Mouse (Mus musculus) hindbrain, embryonic 11.5 days (tissue): ENCODE measurements around the gene Crb3. TPM values are rescaled to one million over a fixed set of nuclear protein-coding genes. Genes with fewer than 3 reads are reported as not detected.

Experiments
- ATAC-seq: fragments of 200-750 bp; cut with Nextera tagmentation; 2 replicates; pipeline ENCODE4 v1.8.0; 2017; ENCODE audit warnings: mild to moderate bottlenecking, moderate TSS enrichment, moderate library complexity; ENCODE audit not compliant: low FRiP score
- DNase-seq: peaks from one replicate; pipeline ENCODE4 v3.0.0-alpha.2; 2015; ENCODE audit warnings: low spot score
- H3K27ac ChIP-seq: fragments of 300-500 bp; sonication (generic); 2 replicates; pipeline ENCODE4 v1.5.1; 2014; ENCODE audit warnings: mild to moderate bottlenecking, low read depth, low read length
- H3K27me3 ChIP-seq: fragments of 300-500 bp; sonication (generic); 2 replicates; pipeline ENCODE4 v1.6.1; 2014; ENCODE audit warnings: mild to moderate bottlenecking, low read length, moderate library complexity, mixed read lengths; ENCODE audit not compliant: control insufficient read depth, insufficient read depth
- H3K36me3 ChIP-seq: fragments of 300-500 bp; sonication (generic); 2 replicates; pipeline ENCODE4 v1.6.1; 2014; ENCODE audit warnings: mild to moderate bottlenecking, low read length, moderate library complexity, mixed read lengths; ENCODE audit not compliant: control insufficient read depth, insufficient read depth
- H3K4me1 ChIP-seq: fragments of 300-500 bp; sonication (generic); replicated peaks from 2 replicates; pipeline ENCODE4 v1.6.1; 2014; ENCODE audit warnings: low read length, mixed read lengths; ENCODE audit not compliant: control insufficient read depth, insufficient read depth
- H3K4me2 ChIP-seq: fragments of 300-500 bp; sonication (generic); replicated peaks from 2 replicates; pipeline ENCODE4 v1.6.1; 2014; ENCODE audit warnings: mild to moderate bottlenecking, low read depth, low read length
- H3K4me3 ChIP-seq: fragments of 300-500 bp; sonication (generic); 2 replicates; pipeline ENCODE4 v1.5.1; 2014; ENCODE audit warnings: low read depth, low read length
- H3K9ac ChIP-seq: fragments of 300-500 bp; sonication (generic); 2 replicates; pipeline ENCODE4 v1.6.1; 2014; ENCODE audit warnings: low read depth, low read length
- H3K9me3 ChIP-seq: fragments of 300-500 bp; sonication (generic); 2 replicates; pipeline ENCODE4 v1.6.1; 2016; ENCODE audit warnings: low read length; ENCODE audit not compliant: control insufficient read depth
- WGBS: fragments of 180-500 bp; shearing (Covaris S2); extraction: QIAGEN DNeasy Blood & Tissue Kit; methylation state at CpG from one replicate; pipeline ENCODE4 v1.1.7; 2014; 5-methylcytosine and 5-hydroxymethylcytosine counted together
- polyA plus RNA-seq: library from polyadenylated mRNA; unstranded; fragments of >200 nt; fragmentation: Nextera tagmentation; extraction: Ambion mirVana; gene quantifications from 2 replicates; pipeline ENCODE4 v1.2.1, GENCODE M21; 2014

Gene Crb3
- polyA plus RNA-seq, 1 experiment from 2014 or later: 3.6 TPM

DNA sequence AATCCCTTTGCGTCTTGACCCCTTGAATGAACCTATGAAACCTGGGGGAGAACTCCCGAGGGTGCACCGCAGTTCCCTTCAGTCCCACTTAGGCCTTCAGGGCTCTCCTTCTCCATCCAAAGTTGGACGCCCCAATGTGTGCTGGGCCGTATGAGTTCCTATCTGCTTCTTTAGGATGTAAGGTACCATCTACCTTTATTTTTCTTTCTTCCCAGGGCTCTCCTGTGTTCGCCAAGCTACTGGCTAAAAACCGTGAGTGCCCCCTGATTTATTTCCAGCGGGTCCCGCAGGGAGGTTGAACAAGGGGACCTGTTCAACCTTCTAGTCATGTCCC lies 47.1 kb downstream of the Crb3 start:
- peak overlapping the region; percentile 74 for H3K9ac ChIP-seq
- H3K9me3 ChIP-seq: no peaks in the 10 kb centered on the region
- H3K27ac ChIP-seq: no peak overlapping the region
- WGBS: 6% methylated on average over 9 of the region's 9 CpGs
- peak overlapping the region; percentile 61 for H3K4me3 ChIP-seq
- H3K4me2 ChIP-seq: peak overlapping the region; percentile 91
- H3K36me3 ChIP-seq: no peaks in the 10 kb centered on the region
- no peak for DNase-seq
- no peaks in the 10 kb centered on the region for H3K4me1 ChIP-seq
- ATAC-seq: no peak
- H3K27me3 ChIP-seq: no peaks in the 10 kb centered on the region

- no peak overlapping the region for H3K9ac ChIP-seq
- no peak overlapping the region for H3K4me2 ChIP-seq
- H3K36me3 ChIP-seq: no peaks in the 10 kb centered on the region
- H3K27ac ChIP-seq: no peak overlapping the region
- WGBS: 92% methylated on average over 5 of the region's 5 CpGs
- ATAC-seq (no peak), DNase-seq (no peak)
- H3K27me3 ChIP-seq: no peaks in the 10 kb centered on the region
- no peaks in the 10 kb centered on the region for H3K4me1 ChIP-seq
- no peak overlapping the region for H3K4me3 ChIP-seq
- H3K9me3 ChIP-seq: no peaks in the 10 kb centered on the region
Measured at GRCm38 (mm10) chr17:57107064-57107463, 48.2 kb downstream of the Crb3 start.

GRCm38 (mm10) chr17:57108040-57108665 lies 49.2 kb downstream of the Crb3 start:
- 88% methylated on average over 7 of the region's 7 CpGs for WGBS
- ATAC-seq: no peak

GRCm38 (mm10) chr17:57108666-57109171 lies 49.8 kb downstream of the Crb3 start:
- no peak for DNase-seq
- H3K9me3 ChIP-seq: no peaks in the 10 kb centered on the region
- H3K4me2 ChIP-seq: no peak overlapping the region
- H3K9ac ChIP-seq: no peak overlapping the region
- no peaks in the 10 kb centered on the region for H3K27me3 ChIP-seq
- no peak overlapping the region for H3K4me3 ChIP-seq
- no peak for ATAC-seq
- no peaks in the 10 kb centered on the region for H3K36me3 ChIP-seq
- no peak overlapping the region for H3K27ac ChIP-seq
- 68% methylated on average over 5 of the region's 5 CpGs for WGBS
- no peaks in the 10 kb centered on the region for H3K4me1 ChIP-seq

More at GRCm38 (mm10) chr17:57108040-57108665, 49.2 kb downstream of the Crb3 start:
- no peaks in the 10 kb centered on the region for H3K9me3 ChIP-seq
- H3K4me2 ChIP-seq: no peak overlapping the region
- no peaks in the 10 kb centered on the region for H3K4me1 ChIP-seq
- no peaks in the 10 kb centered on the region for H3K27me3 ChIP-seq
- no peak overlapping the region for H3K4me3 ChIP-seq
- DNase-seq: no peak
- H3K36me3 ChIP-seq: no peaks in the 10 kb centered on the region
- no peak overlapping the region for H3K27ac ChIP-seq
- H3K9ac ChIP-seq: no peak overlapping the region

- no peaks in the 10 kb centered on the region for H3K27me3 ChIP-seq
- ATAC-seq (no peak), DNase-seq (no peak)
- no peak overlapping the region for H3K27ac ChIP-seq
- H3K9me3 ChIP-seq: no peaks in the 10 kb centered on the region
- H3K9ac ChIP-seq: no peak overlapping the region
- no peak overlapping the region for H3K4me3 ChIP-seq
- H3K4me2 ChIP-seq: no peak overlapping the region
- WGBS: 91% methylated on average over 1 of the region's 1 CpGs
- H3K4me1 ChIP-seq: no peaks in the 10 kb centered on the region
- H3K36me3 ChIP-seq: no peaks in the 10 kb centered on the region
Measured at GRCm38 (mm10) chr17:57110005-57110404, 51.1 kb downstream of the Crb3 start.

GRCm38 (mm10) chr17:57112768-57113474 lies 54.0 kb downstream of the Crb3 start:
- 91% methylated on average over 10 of the region's 10 CpGs for WGBS
- H3K36me3 ChIP-seq: no peaks in the 10 kb centered on the region

More at GRCm38 (mm10) chr17:57112768-57113474, 54.0 kb downstream of the Crb3 start:
- Histone ChIP-seq H3K9me3 (no peaks in the 10 kb centered on the region), H3K27me3 (no peaks in the 10 kb centered on the region), H3K4me2 (no peak overlapping the region), H3K4me3 (no peak overlapping the region), H3K9ac (no peak overlapping the region), H3K4me1 (no peaks in the 10 kb centered on the region), H3K27ac (no peak overlapping the region)
- ATAC-seq (no peak), DNase-seq (no peak)

Other genes with a start within 250 kb of the Crb3 start
- 6.4 and 6.7 TPM in 2 replicates for gene Rfx2, start 228.1 kb upstream of the Crb3 start, polyA plus RNA-seq
- not detected in 2 replicates for gene Acsbg2, start 184.7 kb upstream of the Crb3 start, polyA plus RNA-seq
- 0.25 and 0.26 TPM in 2 replicates for gene 1700061G19Rik, start 183.6 kb upstream of the Crb3 start, polyA plus RNA-seq
- gene Mllt1, start 123.7 kb upstream of the Crb3 start, polyA plus RNA-seq: 26.0 and 32.2 TPM in 2 replicates
- gene Acer1, start 77.0 kb upstream of the Crb3 start, polyA plus RNA-seq: not detected in 2 replicates
- gene Clpp, start 68.8 kb upstream of the Crb3 start, polyA plus RNA-seq: 146 and 152 TPM in 2 replicates
- 32.4 and 33.0 TPM in 2 replicates for gene Alkbh7, start 61.8 kb upstream of the Crb3 start, polyA plus RNA-seq
- 0.36 TPM in 1 of 2 replicates, not detected in the other for gene Pspn, start 59.1 kb upstream of the Crb3 start, polyA plus RNA-seq
- 65.6 and 76.7 TPM in 2 replicates for gene Gtf2f1, start 47.8 kb upstream of the Crb3 start, polyA plus RNA-seq
- 0.33 TPM in 1 of 2 replicates, not detected in the other for gene Gm17949, start 47.6 kb upstream of the Crb3 start, polyA plus RNA-seq
- gene Khsrp, start 27.6 kb upstream of the Crb3 start, polyA plus RNA-seq: 40.3 and 42.7 TPM in 2 replicates
- gene Slc25a41, start 17.5 kb upstream of the Crb3 start, polyA plus RNA-seq: not detected in 2 replicates
- 14.1 and 16.0 TPM in 2 replicates for gene Slc25a23, start 758 bp downstream of the Crb3 start, polyA plus RNA-seq
- 2.9 and 3.8 TPM in 2 replicates for gene Dennd1c, start 19.4 kb downstream of the Crb3 start, polyA plus RNA-seq
- 165 and 191 TPM in 2 replicates for gene Tubb4a, start 28.7 kb downstream of the Crb3 start, polyA plus RNA-seq
- gene Tnfsf9, start 46.2 kb downstream of the Crb3 start, polyA plus RNA-seq: 6.3 and 7.6 TPM in 2 replicates
- 0.28 TPM in 1 of 2 replicates, not detected in the other for gene Cd70, start 90.7 kb downstream of the Crb3 start, polyA plus RNA-seq
- gene Tnfsf14, start 135.1 kb downstream of the Crb3 start, polyA plus RNA-seq: 0.09 TPM in 1 of 2 replicates, not detected in the other
- gene C3, start 169.0 kb downstream of the Crb3 start, polyA plus RNA-seq: 0.36 and 0.82 TPM in 2 replicates
- 23.5 and 23.9 TPM in 2 replicates for gene Gpr108, start 189.3 kb downstream of the Crb3 start, polyA plus RNA-seq
- 21.8 and 21.9 TPM in 2 replicates for gene Trip10, start 190.3 kb downstream of the Crb3 start, polyA plus RNA-seq
- 2.5 and 2.6 TPM in 2 replicates for gene Vav1, start 220.0 kb downstream of the Crb3 start, polyA plus RNA-seq